Mouse (Mus musculus): ENCODE results near the gene Lfng. TPM values are rescaled to one million over a fixed set of nuclear protein-coding genes. Genes with fewer than 3 reads are reported as not detected.

Lfng gene
- total and polyA plus RNA-seq, 3 experiments = not detected

DNA sequence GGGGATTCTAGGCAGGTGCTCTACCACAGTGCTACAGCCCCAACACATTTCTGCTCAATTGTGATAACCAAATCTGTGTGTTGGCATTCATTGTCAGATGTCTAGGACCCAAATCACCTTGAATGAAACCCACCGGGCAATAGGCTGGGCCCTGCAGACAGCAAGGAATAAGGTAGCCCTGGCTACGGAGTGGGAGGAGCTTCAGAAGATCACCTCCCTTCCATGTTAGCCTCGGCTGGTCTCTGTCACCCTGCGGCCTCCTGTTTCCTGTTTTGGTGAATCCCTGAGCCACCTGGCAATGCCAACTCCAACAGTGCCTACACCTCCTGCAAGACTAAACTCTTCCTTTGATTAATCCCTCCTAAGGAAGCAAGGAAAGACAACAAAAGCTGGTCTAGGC is 9.3 kb upstream of the Lfng start:
- Histone ChIP-seq H3K4me2 (ENCODE audit: insufficient read depth, low read depth, poor library complexity, severe bottlenecking) (no peak overlapping the region), H3K27ac (ENCODE audit: insufficient read depth, low read depth) (no peak overlapping the region), H3K27me3 (replicated peaks) (peaks cover 52% of the 10 kb centered on the region), H3K36me3 (replicated peaks in 1 of 2; ENCODE audit: control insufficient read depth in 1 of 2, insufficient read depth in 1 of 2, low read length in 1 of 2) (no peaks in the 10 kb centered on the region), H3K79me2 (replicated peaks; ENCODE audit: control insufficient read depth, extremely low read depth, insufficient read depth, poor library complexity, severe bottlenecking) (no peaks in the 10 kb centered on the region), H3K4me1 (ENCODE audit: control insufficient read depth in 1 of 2, insufficient read depth in 2 of 2) (peaks cover 2 to 18% of the 10 kb centered on the region in 2 experiments; a peak in 3 of 4 replicates), H3K9ac (ENCODE audit: insufficient read depth, low read depth) (no peak overlapping the region), H3K9me3 (replicated peaks; ENCODE audit: low read length) (no peaks in the 10 kb centered on the region), H3K4me3 (replicated peaks in 1 of 3; ENCODE audit: low read depth in 2 of 3, low read length in 2 of 3, poor library complexity in 1 of 3) (no peak overlapping the region)
- no peak for DNase-seq (ENCODE audit: extremely low read depth)
- in situ Hi-C loops (cut with MboI; ENCODE audit: low pct_ligation_motif_present, low pct_unique_long_range_greater_than_20kb, low sequenced_read_pairs) (no loop called here), dilution Hi-C loops (cut with MboI; ENCODE audit: extremely low pct_ligation_motif_present, extremely low pct_unique_long_range_greater_than_20kb, low sequenced_read_pairs) (no loop called here)
- TF ChIP-seq TBP (conservative IDR thresholded peaks at IDR 0.05; ENCODE audit: low read depth, low read length) (no peak), ETS1 (conservative IDR thresholded peaks at IDR 0.05; ENCODE audit: low read depth, low read length) (no peak)

DNA sequence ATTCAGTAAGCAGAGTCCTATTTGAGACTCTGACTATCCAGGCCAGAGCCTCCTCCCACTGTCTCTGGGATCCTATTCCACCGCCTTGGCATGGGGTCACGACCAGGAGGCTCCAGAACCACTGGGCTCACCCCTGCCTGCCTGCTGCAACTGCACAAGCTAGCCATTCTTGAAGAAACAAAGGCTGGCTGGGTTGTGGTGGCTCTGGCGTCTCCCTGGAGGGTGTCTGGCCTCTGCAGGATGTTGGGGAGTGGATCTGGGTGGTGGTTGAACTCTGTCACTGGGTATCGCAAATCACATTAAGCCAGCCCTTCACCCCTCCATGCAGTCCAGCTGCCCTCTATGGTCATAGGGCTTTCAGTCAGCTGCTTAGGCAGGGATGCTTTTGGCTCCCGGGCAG is 7.2 kb upstream of the Lfng start:
- dilution Hi-C loops (cut with MboI; ENCODE audit: extremely low pct_ligation_motif_present, extremely low pct_unique_long_range_greater_than_20kb, low sequenced_read_pairs) = no loop called here
- no peaks in the 10 kb centered on the region for H3K79me2 ChIP-seq (replicated peaks; ENCODE audit: control insufficient read depth, extremely low read depth, insufficient read depth, poor library complexity, severe bottlenecking)
- peaks cover 65% of the 10 kb centered on the region for H3K27me3 ChIP-seq (replicated peaks)

DNA sequence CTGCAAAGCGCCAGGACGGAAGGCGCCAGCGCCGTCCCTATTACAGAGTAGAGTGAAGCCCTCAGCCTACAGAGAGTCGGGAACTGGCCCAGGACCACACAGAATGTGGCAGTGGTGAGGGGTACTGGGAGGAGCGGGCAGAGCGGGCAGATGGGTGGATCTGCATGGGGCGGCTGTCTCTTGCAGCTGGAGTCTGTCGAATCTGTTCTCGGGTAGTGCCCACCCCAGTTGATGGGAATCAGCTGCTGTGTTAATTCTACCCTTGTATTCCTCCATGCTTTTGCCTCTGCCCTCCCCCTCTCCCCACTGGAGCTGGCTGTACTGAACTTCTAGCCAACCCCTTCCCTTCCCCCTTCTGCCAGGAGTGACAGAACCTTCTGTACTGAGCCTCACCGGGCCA is 5.4 kb upstream of the Lfng start:
- Histone ChIP-seq H3K9ac (ENCODE audit: insufficient read depth, low read depth) (no peak overlapping the region), H3K27me3 (replicated peaks) (peaks cover 76% of the 10 kb centered on the region), H3K79me2 (replicated peaks; ENCODE audit: control insufficient read depth, extremely low read depth, insufficient read depth, poor library complexity, severe bottlenecking) (no peaks in the 10 kb centered on the region), H3K4me1 (ENCODE audit: control insufficient read depth in 1 of 2, insufficient read depth in 2 of 2) (peaks cover 0 to 11% of the 10 kb centered on the region in 2 experiments; a peak in 3 of 4 replicates), H3K27ac (ENCODE audit: insufficient read depth, low read depth) (no peak overlapping the region), H3K9me3 (replicated peaks; ENCODE audit: low read length) (peaks cover 4% of the 10 kb centered on the region), H3K4me2 (ENCODE audit: insufficient read depth, low read depth, poor library complexity, severe bottlenecking) (no peak overlapping the region), H3K36me3 (replicated peaks in 1 of 2; ENCODE audit: control insufficient read depth in 1 of 2, insufficient read depth in 1 of 2, low read length in 1 of 2) (no peaks in the 10 kb centered on the region), H3K4me3 (replicated peaks in 1 of 3; ENCODE audit: low read depth in 2 of 3, low read length in 2 of 3, poor library complexity in 1 of 3) (no peak overlapping the region)
- TF ChIP-seq ZKSCAN1 (IDR thresholded peaks at IDR 0.05; ENCODE audit: borderline replicate concordance, low read depth, low read length) = no peak
- TF ChIP-seq SMC3 (IDR thresholded peaks at IDR 0.05; ENCODE audit: low read depth, low read length) = no peak
- no peak for TF ChIP-seq ZMIZ1 (IDR thresholded peaks at IDR 0.05; ENCODE audit: low read depth, low read length)
- no peak for TF ChIP-seq E2F4 (IDR thresholded peaks at IDR 0.05; ENCODE audit: insufficient replicate concordance, low read depth, low read length)
- TF ChIP-seq MAX (IDR thresholded peaks at IDR 0.05; ENCODE audit: low read length) = no peak
- no peak for TF ChIP-seq CHD2 (IDR thresholded peaks at IDR 0.05; ENCODE audit: low read length)
- no peak for DNase-seq (ENCODE audit: extremely low read depth)
- dilution Hi-C loops (cut with MboI; ENCODE audit: extremely low pct_ligation_motif_present, extremely low pct_unique_long_range_greater_than_20kb, low sequenced_read_pairs) (no loop called here), in situ Hi-C loops (cut with MboI; ENCODE audit: low pct_ligation_motif_present, low pct_unique_long_range_greater_than_20kb, low sequenced_read_pairs) (no loop called here)

More for the DNA sequence above, 7.2 kb upstream of the Lfng start:
- Histone ChIP-seq H3K4me2 (ENCODE audit: insufficient read depth, low read depth, poor library complexity, severe bottlenecking) (no peak overlapping the region), H3K27ac (ENCODE audit: insufficient read depth, low read depth) (no peak overlapping the region), H3K36me3 (replicated peaks in 1 of 2; ENCODE audit: control insufficient read depth in 1 of 2, insufficient read depth in 1 of 2, low read length in 1 of 2) (no peaks in the 10 kb centered on the region), H3K9me3 (replicated peaks; ENCODE audit: low read length) (peaks cover 4% of the 10 kb centered on the region), H3K4me1 (ENCODE audit: control insufficient read depth in 1 of 2, insufficient read depth in 2 of 2) (peaks cover 2 to 18% of the 10 kb centered on the region in 2 experiments; a peak in 3 of 4 replicates), H3K9ac (ENCODE audit: insufficient read depth, low read depth) (no peak overlapping the region), H3K4me3 (replicated peaks in 1 of 3; ENCODE audit: low read depth in 2 of 3, low read length in 2 of 3, poor library complexity in 1 of 3) (no peak overlapping the region)
- in situ Hi-C loops (cut with MboI; ENCODE audit: low pct_ligation_motif_present, low pct_unique_long_range_greater_than_20kb, low sequenced_read_pairs) = no loop called here
- no peak for DNase-seq (ENCODE audit: extremely low read depth)
- no peak for TF ChIP-seq USF2 (conservative IDR thresholded peaks at IDR 0.05; ENCODE audit: low read depth, low read length)
- no peak for TF ChIP-seq HCFC1 (IDR thresholded peaks at IDR 0.05; ENCODE audit: low read depth, low read length)
- TF ChIP-seq POLR2AphosphoS2 (IDR thresholded peaks at IDR 0.05; ENCODE audit: low read depth, low read length) = no peak
- TF ChIP-seq CHD1 (IDR thresholded peaks at IDR 0.05; ENCODE audit: low read depth, low read length) = no peak
- no peak for TF ChIP-seq MAX (IDR thresholded peaks at IDR 0.05; ENCODE audit: low read length)
- no peak for TF ChIP-seq ZKSCAN1 (IDR thresholded peaks at IDR 0.05; ENCODE audit: borderline replicate concordance, low read depth, low read length)
- TF ChIP-seq SIN3A (IDR thresholded peaks at IDR 0.05; ENCODE audit: low read length) = no peak
- TF ChIP-seq IRF4 (IDR thresholded peaks at IDR 0.05; ENCODE audit: low read depth, low read length) = no peak

All from CH12.LX (cell line).